Mouse (Mus musculus) adrenal gland, adult 18-20 months (tissue): ENCODE data around the gene Ric8a. TPM values are rescaled to one million over a fixed set of nuclear protein-coding genes. Genes with fewer than 3 reads are reported as not detected.

ENCODE experiments used
- DNase-seq, 2 experiments: peaks; one replicate each; pipeline ENCODE4 v3.0.0; 2021 to 2022; ENCODE audit warnings: low spot score in 2 of 2
- total RNA-seq, 2 experiments: library from RNA; stranded (reverse); gene quantifications; 1 replicate in 1 of 2; 2 replicates in 1 of 2; pipeline ENCODE4 v1.2.3; 2021

The Ric8a gene
- total RNA-seq, 2 experiments from 2014 or later = 49.5 to 65.5 TPM

GRCm38 (mm10) chr7:140844905-140845665 is 11.7 kb upstream of the Ric8a start, which contains the start of gene Scgb1c1:
Scgb1c1 (plus strand) TSS chr7:140845547.
- peak; percentile 96 for DNase-seq

GRCm38 (mm10) chr7:140845683-140846082 is 11.1 kb upstream of the Ric8a start:
- no peak for DNase-seq

- DNase-seq = no peak
Observed at GRCm38 (mm10) chr7:140846676-140847075, 10.1 kb upstream of the Ric8a start.

- peak; percentile 56 to 67 for DNase-seq
Observed at GRCm38 (mm10) chr7:140847755-140848580, 8.8 kb upstream of the Ric8a start, which contains the start of gene Odf3. Odf3 (plus strand) TSS chr7:140847805.

GRCm38 (mm10) chr7:140848591-140848990 is 8.2 kb upstream of the Ric8a start:
- DNase-seq = no peak

GRCm38 (mm10) chr7:140851916-140852315 is 4.8 kb upstream of the Ric8a start:
- no peak for DNase-seq

- DNase-seq = no peak
Observed at GRCm38 (mm10) chr7:140853386-140853785, 3.4 kb upstream of the Ric8a start.

GRCm38 (mm10) chr7:140854483-140854882 is 2.3 kb upstream of the Ric8a start:
- DNase-seq = no peak

- no peak for DNase-seq
Observed at GRCm38 (mm10) chr7:140855181-140855580, 1.6 kb upstream of the Ric8a start.

- DNase-seq = peak; percentile 70 to 80
Observed at GRCm38 (mm10) chr7:140855860-140856784, 635 bp upstream of the Ric8a start, which contains the start of gene Gm45785. Gm45785 (minus strand) TSS chr7:140856331.

GRCm38 (mm10) chr7:140857550-140858505 is 1.1 kb downstream of the Ric8a start, which contains the start of gene Bet1l:
Bet1l (minus strand) TSS chr7:140857577.
- DNase-seq = no peak

- DNase-seq = no peak
Observed at GRCm38 (mm10) chr7:140858746-140859145, 2.0 kb downstream of the Ric8a start.

GRCm38 (mm10) chr7:140859997-140860396 is 3.2 kb downstream of the Ric8a start:
- DNase-seq = no peak

- no peak for DNase-seq
Observed at GRCm38 (mm10) chr7:140860728-140861127, 4.0 kb downstream of the Ric8a start.

- no peak for DNase-seq
Observed at GRCm38 (mm10) chr7:140864761-140865160, 8.0 kb downstream of the Ric8a start.

- no peak for DNase-seq
Observed at GRCm38 (mm10) chr7:140874224-140874623, 17.5 kb downstream of the Ric8a start.

- no peak for DNase-seq
Observed at GRCm38 (mm10) chr7:140877364-140877763, 20.6 kb downstream of the Ric8a start.

- DNase-seq = no peak
Observed at GRCm38 (mm10) chr7:140879355-140879754, 22.6 kb downstream of the Ric8a start.

- no peak for DNase-seq
Observed at GRCm38 (mm10) chr7:140880419-140880818, 23.7 kb downstream of the Ric8a start.
